Mouse (Mus musculus) cerebellum, adult 2 months (tissue): ENCODE data around the gene Vopp1.

Experiments
- CTCF ChIP-seq: fragments of 200-500 bp; IDR thresholded peaks from 2 replicates; pipeline ENCODE4 v1.5.1; 2011; ENCODE audit warnings: low read depth, mild to moderate bottlenecking, control low read depth, low read length, moderate library complexity, borderline replicate concordance; ENCODE audit not compliant: insufficient read depth
- POLR2A ChIP-seq: fragments of 200-500 bp; IDR thresholded peaks from 2 replicates; pipeline ENCODE4 v1.6.1; 2011; ENCODE audit warnings: low read length, control low read depth, borderline replicate concordance; ENCODE audit not compliant: insufficient read depth

GRCm38 (mm10) chr6:57790542-57790941 lies 34.4 kb downstream of the Vopp1 start:
- TF ChIP-seq POLR2A (no peak), CTCF (no peak)
